Mouse (Mus musculus): ENCODE results near the gene Myo15.
A peak's percentile ranks its signal among the peaks of the same experiment; 100 is the strongest.
"Not testable (repeated sequence)": the region's sequence is repeated elsewhere in the genome, so short reads cannot be mapped to it uniquely, and the experiment has no call there.

The Myo15 gene

DNA sequence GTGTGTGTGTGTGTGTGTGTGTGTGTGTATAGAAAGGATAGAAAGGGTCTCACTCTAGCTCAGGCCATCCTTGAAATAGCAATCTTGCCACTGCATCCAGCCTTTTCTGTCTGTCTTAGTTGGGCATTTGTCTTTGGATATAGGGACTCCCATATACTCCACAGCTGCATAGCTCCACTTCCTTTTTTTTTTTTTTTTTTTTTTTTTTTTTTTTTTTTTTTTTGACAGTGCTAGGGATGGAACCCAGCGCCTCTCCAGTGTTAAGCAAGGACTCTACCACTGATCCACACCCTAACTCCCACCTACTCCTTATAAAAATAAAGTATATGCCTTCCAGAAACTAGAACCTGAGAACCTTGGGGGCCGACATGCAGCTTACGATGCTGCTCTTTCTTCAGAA, 88.5 kb downstream of the Myo15 start:
- DNase-seq, result no peak

DNA sequence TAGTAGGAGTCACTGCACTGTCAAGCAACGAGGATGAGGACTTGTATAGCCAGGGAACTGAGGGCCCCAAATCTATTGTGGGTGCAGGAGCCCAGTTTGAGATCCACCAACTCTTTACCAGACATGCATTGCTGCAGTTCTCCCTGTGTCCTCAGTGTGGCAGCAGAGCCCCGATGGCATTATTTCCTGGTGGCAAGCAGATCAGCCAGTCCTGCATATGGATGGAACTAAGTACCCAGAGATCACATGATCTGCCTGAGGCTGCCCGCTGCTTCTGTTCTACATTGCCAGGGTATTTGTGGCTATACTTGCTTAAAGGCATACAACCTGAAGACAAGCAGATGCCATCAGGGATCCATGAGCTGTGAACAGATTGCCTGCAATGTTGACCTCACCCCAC, 90.2 kb downstream of the Myo15 start:
- DNase-seq, result peak; percentile 21 to 22

DNA sequence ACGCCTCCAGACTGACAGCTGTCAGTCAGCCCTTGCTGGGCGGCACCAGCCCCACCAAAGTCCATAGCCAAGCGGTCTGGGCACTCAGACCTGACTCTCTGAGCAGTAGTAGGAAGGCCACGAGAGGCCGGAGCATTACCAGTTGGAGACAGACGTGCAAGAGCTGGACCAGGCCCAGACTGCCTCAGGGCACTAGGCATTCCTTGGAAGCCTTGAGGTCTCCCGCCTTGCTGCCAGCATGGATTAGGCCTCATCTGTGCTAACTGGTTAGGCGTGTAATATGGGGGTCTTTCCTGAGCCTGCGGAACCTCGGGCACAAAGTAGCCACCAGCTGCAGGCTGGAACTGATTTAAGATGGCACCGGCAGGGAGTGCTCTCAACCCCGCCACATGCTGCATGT, 104.9 kb downstream of the Myo15 start:
- not testable (repeated sequence) for DNase-seq
